Mouse (Mus musculus): ENCODE results near the gene Sp100. TPM values are rescaled to one million over a fixed set of nuclear protein-coding genes. Genes with fewer than 3 reads are reported as not detected.

Sp100 gene
- total RNA-seq, 2 experiments from 2014 or later, result 16.2 to 17.4 TPM

DNA sequence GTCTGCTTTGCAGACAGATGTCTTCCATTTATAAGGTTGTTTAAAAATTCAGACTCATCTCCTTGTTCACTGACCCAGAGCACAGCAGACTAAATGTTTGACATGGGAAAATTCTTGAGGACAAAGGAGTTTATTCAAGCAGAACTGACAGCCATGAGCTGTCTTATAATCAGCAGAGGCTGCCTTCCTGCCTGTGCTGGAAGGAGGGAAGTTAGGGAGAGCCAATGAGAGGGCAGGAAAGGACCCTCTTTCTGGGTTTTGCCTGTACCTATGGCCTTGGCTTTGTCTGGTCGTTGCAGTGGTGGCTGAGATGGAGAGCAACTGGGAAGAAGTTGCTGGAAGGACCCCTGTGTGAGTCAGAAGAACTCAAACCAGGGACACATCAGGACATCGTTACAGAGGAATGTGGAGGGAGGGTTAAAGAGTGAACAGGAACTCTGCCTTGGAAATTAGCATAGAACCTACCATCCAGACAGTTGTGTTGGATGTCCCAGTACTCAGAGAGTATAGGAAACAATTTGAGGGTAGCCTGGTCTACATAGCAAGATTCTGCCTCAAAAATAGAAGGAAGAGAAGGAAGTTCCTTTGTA lies 93.2 kb downstream of the Sp100 start:
- no peak for DNase-seq
- intact Hi-C loops (cut with DNase I), result loop anchor here (5.0 kb wide), 1 partner anchor 99 kb away; no protein-coding TSS in a partner anchor

DNA sequence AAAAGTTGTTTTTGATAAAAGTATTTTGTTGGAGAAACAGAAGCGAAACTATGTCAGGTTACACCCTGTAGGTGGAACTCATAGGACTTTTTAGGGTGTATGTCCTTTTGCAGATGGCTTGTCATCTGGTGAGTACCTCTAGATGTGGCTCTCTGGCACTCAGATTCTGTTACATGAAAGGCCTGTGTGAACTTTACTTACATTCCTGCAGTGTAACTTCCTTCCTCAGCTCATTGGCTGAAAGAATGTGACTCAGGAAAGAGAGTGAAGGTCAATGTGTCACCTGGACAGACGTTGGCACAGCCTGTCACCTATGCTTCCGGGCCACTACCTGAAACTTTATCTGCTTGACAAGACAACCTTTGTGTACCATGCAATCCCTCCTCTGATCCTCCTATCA lies 94.8 kb downstream of the Sp100 start:
- DNase-seq, result no peak
- intact Hi-C loops (cut with DNase I), result loop anchor here (5.0 kb wide), 1 partner anchor 98 kb away; no protein-coding TSS in a partner anchor

DNA sequence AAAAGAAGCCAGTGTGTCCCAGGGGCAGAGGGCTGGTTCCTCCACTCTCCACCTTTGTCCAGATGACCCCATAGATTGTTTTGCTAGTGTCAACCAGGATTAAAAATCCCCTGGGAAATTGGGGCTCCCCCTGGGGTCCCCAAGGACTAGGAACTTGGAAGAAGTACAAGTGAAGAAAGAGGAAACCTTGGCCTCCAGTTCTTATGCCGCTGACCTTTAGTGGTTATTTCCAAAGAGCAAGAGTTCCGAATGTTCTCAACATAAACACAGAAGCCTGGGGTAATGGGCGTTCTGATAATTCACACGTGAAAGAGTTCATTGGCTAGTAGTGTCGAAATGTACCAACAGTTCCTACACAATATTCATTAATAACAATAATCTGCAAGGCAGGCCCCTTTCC lies 96.7 kb downstream of the Sp100 start:
- no peak for DNase-seq
- intact Hi-C loops (cut with DNase I), result no loop called here

DNA sequence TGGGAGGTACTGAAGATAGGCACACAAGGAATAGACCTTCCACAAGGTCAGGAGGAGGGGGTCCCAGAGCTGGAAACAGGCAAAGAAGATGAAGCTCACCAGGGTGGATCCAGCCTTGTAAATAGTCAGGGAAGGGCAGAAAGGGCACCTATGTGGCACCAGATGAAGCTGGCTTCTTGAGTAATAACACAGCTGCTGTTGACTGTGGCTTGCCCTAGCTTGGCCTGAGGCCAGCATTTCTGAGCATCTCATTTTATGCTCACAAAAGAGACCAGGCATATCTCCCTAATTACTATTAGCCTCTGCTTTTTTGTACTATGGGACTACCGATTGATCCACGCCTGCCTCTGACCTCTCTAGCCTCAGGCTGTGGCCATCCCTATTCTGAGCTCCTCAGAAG lies 100.0 kb downstream of the Sp100 start:
- intact Hi-C loops (cut with DNase I), result no loop called here
- no peak for DNase-seq

DNA sequence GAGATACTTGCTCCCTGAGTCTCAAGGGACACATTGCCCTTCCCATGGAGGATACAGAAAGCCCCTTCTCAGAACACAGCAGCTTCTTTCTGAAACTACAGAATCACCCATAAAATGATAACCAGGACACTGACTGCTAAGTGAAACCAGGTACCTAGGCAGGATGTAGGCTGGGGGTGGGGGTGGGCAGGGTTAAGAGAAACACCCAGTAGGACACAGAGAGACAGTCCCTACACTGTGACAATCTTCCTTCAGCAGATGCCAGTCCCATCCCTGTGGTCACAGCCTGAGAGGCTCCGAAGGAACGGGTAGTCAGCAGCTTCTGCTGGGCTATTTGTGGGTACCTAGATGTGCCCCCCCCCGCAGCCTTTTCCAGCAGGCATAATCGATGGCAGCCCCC lies 100.9 kb downstream of the Sp100 start:
- DNase-seq, result no peak
- intact Hi-C loops (cut with DNase I), result no loop called here

DNA sequence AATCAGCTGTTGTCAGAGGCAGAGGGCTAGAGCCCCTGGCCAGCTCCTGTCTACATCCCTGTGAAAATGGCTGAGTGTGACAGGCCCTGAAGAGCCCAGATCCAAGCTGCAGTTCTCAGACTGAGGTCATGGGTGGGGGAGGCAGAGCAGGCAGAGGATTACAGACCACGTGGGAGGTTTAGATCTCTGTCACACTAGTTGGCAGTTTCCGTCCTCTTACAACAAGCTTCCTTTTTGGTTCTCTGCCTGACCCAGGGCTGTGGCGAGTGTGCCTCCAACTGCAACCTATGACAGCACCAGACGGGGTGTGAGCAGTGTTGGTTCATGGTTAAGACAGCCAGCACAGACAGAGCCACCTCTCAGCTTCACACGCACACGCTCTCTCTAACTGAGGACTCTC lies 101.7 kb downstream of the Sp100 start:
- intact Hi-C loops (cut with DNase I), result no loop called here
- peak; percentile 21 to 40 for DNase-seq

DNA sequence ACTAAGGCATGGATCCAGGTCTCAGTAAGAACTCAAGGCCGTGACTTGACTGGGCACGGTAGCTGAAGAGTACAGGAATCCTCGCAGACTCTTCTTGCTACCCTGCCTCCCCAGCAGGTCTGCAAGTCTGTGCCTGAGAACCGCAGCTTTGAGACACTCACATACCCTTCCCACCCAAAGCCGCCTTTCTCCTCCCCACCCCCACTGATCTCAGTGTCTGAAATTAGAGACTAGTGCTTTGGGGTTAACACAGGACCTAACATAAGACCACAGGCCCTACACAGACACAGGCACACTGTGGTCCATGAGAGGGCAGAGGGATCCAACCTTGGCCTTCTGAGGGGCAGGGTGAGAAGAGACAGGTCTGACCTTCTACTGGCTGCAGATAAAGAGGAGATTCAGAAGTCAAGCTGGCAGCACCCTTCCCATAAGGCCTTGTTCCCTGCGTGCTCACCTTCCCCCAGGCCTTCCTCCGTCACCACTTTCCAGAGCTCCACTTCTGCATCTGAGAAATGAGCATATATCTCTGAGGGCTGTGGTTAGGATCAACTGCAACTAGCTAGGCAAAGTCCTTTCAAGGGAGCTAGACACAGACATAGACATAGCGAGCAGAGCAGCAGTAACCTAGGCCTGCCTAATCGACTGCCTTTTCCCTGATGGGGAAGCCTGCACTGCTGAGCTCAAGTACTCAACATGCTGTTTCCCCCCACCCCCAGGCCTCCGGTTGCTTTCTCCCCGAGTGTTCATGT lies 102.3 kb downstream of the Sp100 start:
- intact Hi-C loops (cut with DNase I), result no loop called here

DNA sequence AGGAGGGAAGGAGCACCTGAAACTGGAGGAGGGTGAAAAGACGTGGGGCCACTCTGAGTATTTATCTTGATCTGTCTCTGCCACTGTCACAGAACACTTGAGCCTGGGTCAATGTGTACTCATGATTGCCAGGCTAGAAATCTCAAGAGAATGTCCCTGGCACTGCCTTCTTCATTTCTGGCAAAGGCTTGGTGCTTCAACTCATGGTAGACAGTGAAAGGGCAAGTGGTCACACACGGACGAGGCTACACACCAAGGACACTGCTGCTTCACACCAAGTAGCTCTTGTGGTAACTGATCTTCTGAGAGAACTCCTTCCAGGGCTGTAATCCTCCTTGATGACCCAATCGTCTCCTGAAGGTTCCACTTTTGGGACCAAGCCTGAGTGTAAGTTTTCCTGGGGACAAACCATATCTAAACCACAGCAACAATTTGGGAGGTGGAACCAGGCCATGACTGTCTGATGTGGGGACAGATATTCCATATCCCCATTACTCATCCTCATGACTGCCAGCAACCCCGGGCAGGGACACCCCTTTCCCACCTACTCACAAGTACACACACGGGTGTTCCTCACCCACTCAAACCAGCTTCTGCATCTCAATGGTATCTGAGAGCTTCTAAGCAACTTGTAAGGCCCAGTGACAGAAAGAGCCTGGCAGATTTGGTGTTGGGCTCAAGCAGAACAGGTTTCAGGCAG lies 107.9 kb downstream of the Sp100 start:
- intact Hi-C loops (cut with DNase I), result no loop called here
- DNase-seq, result no peak

More for the DNA sequence above, 102.3 kb downstream of the Sp100 start:
- no peak for DNase-seq

DNA sequence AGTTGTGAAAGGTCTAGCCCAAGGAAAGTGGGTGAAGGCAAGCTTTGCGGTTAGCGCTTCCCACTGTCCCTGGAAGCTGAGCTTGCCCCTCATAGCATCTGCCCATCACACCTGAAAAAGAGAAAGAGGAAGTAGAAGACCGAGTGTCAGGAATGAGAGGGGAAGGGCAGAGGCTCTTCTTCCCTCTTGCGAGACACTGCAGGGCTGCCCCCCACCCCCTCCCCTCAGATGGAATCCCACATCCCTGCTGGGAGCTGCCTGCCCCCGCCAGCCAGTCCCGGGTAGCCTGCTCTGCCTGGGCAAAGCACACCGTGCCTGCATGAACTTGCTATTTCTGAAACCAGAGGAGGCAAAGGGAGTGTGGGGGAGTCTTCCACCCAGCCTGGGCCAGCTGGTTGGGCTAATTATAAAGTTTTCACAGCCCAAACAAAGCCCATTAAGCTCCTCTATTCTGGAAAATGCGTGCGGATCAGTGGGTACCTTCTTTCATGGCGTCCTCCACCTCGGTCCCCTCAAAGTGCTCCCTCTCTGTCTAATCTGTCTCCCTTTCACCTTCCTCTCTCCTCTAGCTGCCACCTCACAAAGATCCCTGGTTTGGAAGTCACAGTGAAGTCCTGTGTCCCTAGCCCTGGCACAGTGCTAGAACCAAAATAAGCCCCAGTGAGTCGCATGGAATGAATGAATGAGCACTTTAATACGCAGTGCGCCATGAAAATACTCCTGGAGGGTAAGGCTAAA lies 108.6 kb downstream of the Sp100 start:
- DNase-seq, result no peak
- intact Hi-C loops (cut with DNase I), result no loop called here

DNA sequence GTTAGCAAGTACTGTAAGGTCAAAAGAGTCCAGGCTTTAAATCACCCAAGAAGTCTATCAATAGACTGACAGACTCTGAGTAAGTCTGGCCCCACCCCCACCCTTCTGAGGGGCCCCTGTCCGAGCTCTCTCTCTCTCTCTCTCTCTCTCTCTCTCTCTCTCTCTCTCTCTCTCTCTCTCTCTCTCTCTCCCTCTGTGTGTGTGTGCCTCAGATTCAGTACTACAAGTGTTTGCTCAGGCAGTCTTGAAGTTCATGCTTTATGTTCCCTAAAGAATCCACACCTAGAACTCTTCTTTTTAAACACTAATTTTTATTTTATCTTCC lies 109.1 kb downstream of the Sp100 start:
- DNase-seq, result no peak
- intact Hi-C loops (cut with DNase I), result no loop called here

Small RNAs within 50 kb of the gene (microRNA-seq; reads per million reads assigned to microRNA genes)
- gene Mir8096, result 0 to 0.12 reads per million in 2 experiments

Other genes with a start within 250 kb of the Sp100 start
- gene G530012D18Rik, start 74.3 kb upstream of the Sp100 start, total RNA-seq (2021), result not detected
- 1 to 10 TPM; 3.8 to 4.6 TPM for gene Sp110, start 51.2 kb upstream of the Sp100 start, total RNA-seq (2021)
- gene Sp140, start 49.6 kb upstream of the Sp100 start, total RNA-seq (2021), result 1 to 10 TPM; 1.6 to 2.2 TPM
- gene A630001G21Rik, start 128.7 kb downstream of the Sp100 start, total RNA-seq (2021), result under 1 TPM; 0.76 to 0.80 TPM
- 100 to 1,000 TPM in 1 of 2 experiments, 10 to 100 TPM in 1; 93.5 to 101 TPM for gene Cab39, start 143.5 kb downstream of the Sp100 start, total RNA-seq (2021)
- gene Itm2c, start 244.3 kb downstream of the Sp100 start, total RNA-seq (2021), result 10 to 100 TPM; 87.2 to 93.8 TPM

Data from heart, postnatal 14 days (tissue).